8 mouse cellular contexts compared by ENCODE assay signal in the genomic region with DNA sequence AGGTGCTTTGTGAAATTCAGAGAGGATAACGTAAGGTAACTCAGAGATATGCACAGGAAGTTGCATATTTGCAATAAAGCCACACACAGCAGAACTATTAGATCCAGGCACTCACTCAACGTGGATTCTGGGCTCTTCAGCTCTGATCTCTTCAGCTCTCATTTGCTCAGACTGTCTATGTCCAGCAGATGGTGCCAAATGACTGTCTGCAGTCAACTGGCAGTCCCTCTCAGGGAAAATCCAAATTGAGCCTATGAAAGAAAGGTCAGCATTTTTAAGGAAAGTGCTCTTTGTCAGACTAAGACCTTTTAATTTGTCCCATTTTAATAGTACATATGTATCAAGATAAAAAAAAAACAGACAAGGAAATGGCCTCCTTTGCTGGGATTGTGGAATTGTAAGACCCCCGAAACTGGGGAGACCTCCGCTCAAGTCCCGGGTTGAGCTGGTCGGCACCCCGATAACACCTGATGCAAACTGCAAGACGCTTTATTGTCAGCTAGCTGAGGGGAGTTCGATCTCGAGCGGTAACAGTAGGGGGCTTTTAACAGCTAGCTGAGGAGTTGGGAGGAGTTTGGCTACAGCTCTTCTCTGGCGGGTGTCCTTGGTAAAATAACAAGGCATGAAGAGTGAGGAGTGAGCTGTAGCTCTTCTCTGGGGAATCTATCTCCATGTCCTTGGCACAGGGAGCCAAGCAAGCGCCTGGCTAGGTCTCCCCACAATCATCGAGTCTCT. TPM values are rescaled to one million over a fixed set of nuclear protein-coding genes. Genes with fewer than 3 reads are reported as not detected.
A peak's percentile ranks its signal among the peaks of the same experiment; 100 is the strongest.
DNase-seq lines count a peak whose midpoint lies in the region; ATAC-seq and TF ChIP-seq lines count a peak whose summit lies in the region.

No protein-coding gene starts in this region.

- DNase-seq in CH12.LX (ENCODE audit: extremely low read depth), result peak; percentile 46
- peak; percentile 62 for DNase-seq in MN1 (ENCODE audit: low spot score)
- DNase-seq in cerebellum, postnatal 25 days, result peak; percentile 42 to 69
- DNase-seq in heart, adult 18-20 months, result peak; percentile 37 to 49
- peak; percentile 54 to 57 for DNase-seq in right cerebral cortex, adult 2 months (ENCODE audit: low spot score in 2 of 2)
- DNase-seq in spleen, adult 12 weeks (ENCODE audit: low spot score), result no peak

- 6% methylated on average over 14 of the region's 14 CpGs for WGBS in kidney, embryonic 14.5 days
- 6% methylated on average over 14 of the region's 14 CpGs for WGBS in lung, embryonic 15.5 days

- H3K79me2 ChIP-seq in CH12.LX (replicated peaks; ENCODE audit: control insufficient read depth, extremely low read depth, insufficient read depth, poor library complexity, severe bottlenecking), result no peaks in the 10 kb centered on the region

- peak; percentile 95 for TF ChIP-seq RAD21 in CH12.LX (IDR thresholded peaks at IDR 0.05; ENCODE audit: low read depth, low read length)

- 0 out of 2 replicates have a peak, but pooled peaks have one; percentile 35 for ATAC-seq in kidney, embryonic 14.5 days (ENCODE audit: low FRiP score, low TSS enrichment)
- ATAC-seq in lung, embryonic 15.5 days (ENCODE audit: borderline replicate concordance, extremely low read depth, low FRiP score, low TSS enrichment), result no peak; the same call in 1 of the 2 replicates

- H3K9ac ChIP-seq in CH12.LX (ENCODE audit: insufficient read depth, low read depth), result no peak overlapping the region
- H3K9ac ChIP-seq in kidney, embryonic 14.5 days (ENCODE audit: low read depth, low read length), result no peak overlapping the region; the same call in 1 of the 2 replicates
- H3K9ac ChIP-seq in lung, embryonic 15.5 days, result peak overlapping the region; percentile 16; the same call in 1 of the 2 replicates

- TF ChIP-seq CTCF in CH12.LX (conservative IDR thresholded peaks at IDR 0.05 in 1 of 2, IDR thresholded peaks at IDR 0.05 in 1 of 2; ENCODE audit: low read depth in 2 of 2, low read length in 2 of 2), result peak; percentile 52 to 87

- H3K4me1 ChIP-seq in CH12.LX (ENCODE audit: control insufficient read depth in 1 of 2, insufficient read depth in 2 of 2), result peaks cover 12 to 19% of the 10 kb centered on the region in 2 experiments; a peak in 3 of 4 replicates
- 0 out of 2 replicates have a peak, but pooled peaks cover 3% of the 10 kb centered on the region for H3K4me1 ChIP-seq in kidney, embryonic 14.5 days (ENCODE audit: control insufficient read depth, insufficient read depth, low read length)
- peaks cover 5% of the 10 kb centered on the region; the same call in 1 of the 2 replicates for H3K4me1 ChIP-seq in lung, embryonic 15.5 days

- H3K27ac ChIP-seq in CH12.LX (ENCODE audit: insufficient read depth, low read depth), result no peak overlapping the region
- H3K27ac ChIP-seq in kidney, embryonic 14.5 days (ENCODE audit: low read depth, low read length), result no peak overlapping the region
- no peak overlapping the region for H3K27ac ChIP-seq in lung, embryonic 15.5 days

- no peaks in the 10 kb centered on the region for H3K36me3 ChIP-seq in CH12.LX (replicated peaks in 1 of 2; ENCODE audit: control insufficient read depth in 1 of 2, insufficient read depth in 1 of 2, low read length in 1 of 2)
- no peaks in the 10 kb centered on the region for H3K36me3 ChIP-seq in kidney, embryonic 14.5 days (ENCODE audit: control insufficient read depth, insufficient read depth, low read length)
- H3K36me3 ChIP-seq in lung, embryonic 15.5 days, result no peaks in the 10 kb centered on the region

- peaks cover 5% of the 10 kb centered on the region for H3K9me3 ChIP-seq in CH12.LX (replicated peaks; ENCODE audit: low read length)
- H3K9me3 ChIP-seq in kidney, embryonic 14.5 days (ENCODE audit: control insufficient read depth, low read length), result no peaks in the 10 kb centered on the region
- H3K9me3 ChIP-seq in lung, embryonic 15.5 days, result no peaks in the 10 kb centered on the region

- no peak overlapping the region for H3K4me3 ChIP-seq in CH12.LX (replicated peaks in 1 of 3; ENCODE audit: low read depth in 2 of 3, low read length in 2 of 3, poor library complexity in 1 of 3)
- H3K4me3 ChIP-seq in kidney, embryonic 14.5 days (ENCODE audit: low read length), result peak overlapping the region; percentile 22
- peak overlapping the region; percentile 29 for H3K4me3 ChIP-seq in lung, embryonic 15.5 days

- dilution Hi-C loops in CH12.LX (cut with MboI; ENCODE audit: extremely low pct_ligation_motif_present, extremely low pct_unique_long_range_greater_than_20kb, low sequenced_read_pairs), result no loop called here

- no peak for TF ChIP-seq POLR2A in CH12.LX (IDR thresholded peaks at IDR 0.05; ENCODE audit: low read depth, low read length)

- TF ChIP-seq EP300 in CH12.LX (IDR thresholded peaks at IDR 0.05; ENCODE audit: low read length), result no peak

- in situ Hi-C loops in CH12.LX (cut with MboI; ENCODE audit: low pct_ligation_motif_present, low pct_unique_long_range_greater_than_20kb, low sequenced_read_pairs), result loop anchor here (10.0 to 25.0 kb wide), 3 partner anchors 325 to 1082 kb away; no protein-coding TSS in a partner anchor

- no peaks in the 10 kb centered on the region for H3K27me3 ChIP-seq in CH12.LX (replicated peaks)
- H3K27me3 ChIP-seq in kidney, embryonic 14.5 days (ENCODE audit: control insufficient read depth, insufficient read depth, low read length), result no peaks in the 10 kb centered on the region
- H3K27me3 ChIP-seq in lung, embryonic 15.5 days, result no peaks in the 10 kb centered on the region

- no peak overlapping the region for H3K4me2 ChIP-seq in CH12.LX (ENCODE audit: insufficient read depth, low read depth, poor library complexity, severe bottlenecking)
- H3K4me2 ChIP-seq in kidney, embryonic 14.5 days (replicated peaks; ENCODE audit: low read depth, low read length), result peak overlapping the region; percentile 46
- H3K4me2 ChIP-seq in lung, embryonic 15.5 days, result peak overlapping the region; percentile 57

TF ChIP-seq in CH12.LX, 34 proteins besides CTCF, POLR2A, EP300 and RAD21:
- TF ChIP-seq JUND (conservative IDR thresholded peaks at IDR 0.05; ENCODE audit: low read depth, low read length) (no peak), MEF2A (IDR thresholded peaks at IDR 0.05; ENCODE audit: borderline replicate concordance, low read depth, low read length) (no peak), MYC (IDR thresholded peaks at IDR 0.05; ENCODE audit: low read depth, low read length) (no peak), SMC3 (IDR thresholded peaks at IDR 0.05; ENCODE audit: low read depth, low read length) (peak; percentile 76), MAFK (IDR thresholded peaks at IDR 0.05; ENCODE audit: insufficient replicate concordance, low read length) (peak; percentile 89), SIN3A (IDR thresholded peaks at IDR 0.05; ENCODE audit: low read length) (no peak), GABPA (IDR thresholded peaks at IDR 0.05; ENCODE audit: insufficient replicate concordance, low read depth, low read length) (no peak)

RNA-seq across cellular contexts. Expression of a gene that starts 16.4 kb away (rescaled TPM):
- 19.8 and 25.1 TPM in 2 replicates for total RNA-seq in CH12.LX (2012; rRNA removed)
- 27.2 and 28.0 TPM in 2 replicates for total RNA-seq in CH12.LX (2014; rRNA removed)
- 37.3 and 40.6 TPM in 2 replicates for polyA plus RNA-seq in CH12.LX (2012; ENCODE audit: insufficient read length, low read depth)
- total RNA-seq in heart, adult 18-20 months (2021), result 100 to 1,000 TPM in 1 of 2 experiments, 10 to 100 TPM in 1; 88.3 to 107 TPM
- 4.0 and 7.6 TPM in 2 replicates for polyA plus RNA-seq in kidney, embryonic 14.5 days (2014; fragmentation: Nextera tagmentation; extraction: Ambion mirVana)
- polyA plus RNA-seq in lung, embryonic 15.5 days (2015; fragmentation: Nextera tagmentation; extraction: Ambion mirVana), result 9.6 and 10.5 TPM in 2 replicates

RNA-seq across cellular contexts. Expression of a gene that starts 57.4 kb away (rescaled TPM):
- total RNA-seq in CH12.LX (2012; rRNA removed) (not detected in 2 replicates), CH12.LX (2014; rRNA removed) (not detected in 2 replicates)
- not detected in 2 replicates for polyA plus RNA-seq in CH12.LX (2012; ENCODE audit: insufficient read length, low read depth)
- 1 to 10 TPM; 2.9 to 4.7 TPM for total RNA-seq in heart, adult 18-20 months (2021)
- 6.7 and 12.4 TPM in 2 replicates for polyA plus RNA-seq in kidney, embryonic 14.5 days (2014; fragmentation: Nextera tagmentation; extraction: Ambion mirVana)
- 2.2 and 2.7 TPM in 2 replicates for polyA plus RNA-seq in lung, embryonic 15.5 days (2015; fragmentation: Nextera tagmentation; extraction: Ambion mirVana)

Comparison
In these comparisons a context has a peak if more than half of its experiments do, and no peak if none do; other contexts are left out.
1. H3K4me3 ChIP-seq: peak in kidney, embryonic 14.5 days (single experiment) and lung, embryonic 15.5 days (single experiment); none in CH12.LX (0 of 3).